Mouse (Mus musculus): Measurements from ENCODE around the gene Acss1.

DNA sequence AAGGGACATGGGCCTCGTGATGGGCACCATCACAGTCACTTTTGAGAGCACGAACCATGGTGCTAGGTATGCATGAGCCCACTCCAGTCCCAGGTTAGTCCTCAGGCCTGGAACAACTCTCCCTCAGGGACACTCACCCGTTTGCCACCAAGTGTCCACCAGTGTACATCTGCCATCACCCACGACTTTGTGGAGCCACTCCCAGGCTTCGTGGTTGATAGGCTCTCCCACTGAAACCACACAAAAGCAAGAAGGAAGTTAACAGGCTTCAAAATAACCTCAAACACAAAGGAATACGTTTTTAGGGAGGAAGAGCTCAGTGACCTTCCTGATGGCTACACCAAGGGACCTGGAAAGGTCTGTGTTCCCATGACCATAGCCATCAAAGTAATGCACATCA, 41.2 kb downstream of the Acss1 start:
- no peak for TF ChIP-seq CTCF (IDR thresholded peaks at IDR 0.05; ENCODE audit: borderline replicate concordance, insufficient read depth, low read length)
- TF ChIP-seq POLR2A (IDR thresholded peaks at IDR 0.05; ENCODE audit: low read depth, low read length): no peak

All from embryonic fibroblast, embryonic 13.5 days (primary cell).